In genomic region chr3:60826759-60827158, GRCm38 (mm10) we compare ENCODE assay signal across 21 mouse cellular contexts.
"Had no signal": no experiment of that assay in that cellular context is flagged by ENCODE, and none has a peak within 500 bp of the region (broad histone marks: within the 10 kb centered on the region; RNA-seq: fewer than 3 reads in every experiment).

No protein-coding gene starts in this region.

- H3K27ac ChIP-seq: lung, embryonic 15.5 days; macrophage; midbrain, embryonic 10.5 days; neural tube, embryonic 13.5 days; neural tube, embryonic 15.5 days had no signal

- H3K27me3 ChIP-seq: lung, embryonic 15.5 days; megakaryocyte, embryonic 14.5 days; neural tube, embryonic 13.5 days; neural tube, embryonic 15.5 days had no signal

- H3K4me2 ChIP-seq: lung, embryonic 15.5 days; neural tube, embryonic 13.5 days; neural tube, embryonic 15.5 days had no signal

- H3K9ac ChIP-seq: lung, embryonic 15.5 days; neural tube, embryonic 13.5 days; neural tube, embryonic 15.5 days had no signal

- DNase-seq: lung, adult 2 months; lung, postnatal 14 days; lung, postnatal 36 days; midbrain, embryonic 14.5 days; retina, postnatal 1 day; right cerebral cortex, adult 18-20 months; right cerebral cortex, postnatal 25 days; right cerebral cortex, postnatal 4 days; spleen, adult 18-20 months; thymus, adult 18-20 months; thymus, postnatal 14 days; thymus, postnatal 36 days had no signal

- ATAC-seq: lung, postnatal 0 days; midbrain, embryonic 16.5 days had no signal

- H3K4me3 ChIP-seq: lung, embryonic 15.5 days; megakaryocyte, embryonic 14.5 days; midbrain, embryonic 10.5 days; myocyte; neural tube, embryonic 13.5 days; neural tube, embryonic 15.5 days had no signal

- H3K4me1 ChIP-seq: lung, embryonic 15.5 days; midbrain, embryonic 10.5 days; neural tube, embryonic 13.5 days; neural tube, embryonic 15.5 days had no signal

- H3K9me3 ChIP-seq: lung, embryonic 15.5 days; megakaryocyte, embryonic 14.5 days; midbrain, embryonic 10.5 days; neural tube, embryonic 13.5 days; neural tube, embryonic 15.5 days had no signal

- H3K36me3 ChIP-seq: lung, embryonic 15.5 days; midbrain, embryonic 10.5 days; neural tube, embryonic 13.5 days; neural tube, embryonic 15.5 days had no signal
